Mouse (Mus musculus) heart, adult 11 months (tissue): Measurements from ENCODE around the gene Gm15517.

Experiments
- DNase-seq: peaks from one replicate; pipeline ENCODE4 v3.0.0; 2022

Gm15517 gene

GRCm38 (mm10) chr7:44310285-44310877 is 49.1 kb downstream of the Gm15517 start:
- no peak for DNase-seq

DNA sequence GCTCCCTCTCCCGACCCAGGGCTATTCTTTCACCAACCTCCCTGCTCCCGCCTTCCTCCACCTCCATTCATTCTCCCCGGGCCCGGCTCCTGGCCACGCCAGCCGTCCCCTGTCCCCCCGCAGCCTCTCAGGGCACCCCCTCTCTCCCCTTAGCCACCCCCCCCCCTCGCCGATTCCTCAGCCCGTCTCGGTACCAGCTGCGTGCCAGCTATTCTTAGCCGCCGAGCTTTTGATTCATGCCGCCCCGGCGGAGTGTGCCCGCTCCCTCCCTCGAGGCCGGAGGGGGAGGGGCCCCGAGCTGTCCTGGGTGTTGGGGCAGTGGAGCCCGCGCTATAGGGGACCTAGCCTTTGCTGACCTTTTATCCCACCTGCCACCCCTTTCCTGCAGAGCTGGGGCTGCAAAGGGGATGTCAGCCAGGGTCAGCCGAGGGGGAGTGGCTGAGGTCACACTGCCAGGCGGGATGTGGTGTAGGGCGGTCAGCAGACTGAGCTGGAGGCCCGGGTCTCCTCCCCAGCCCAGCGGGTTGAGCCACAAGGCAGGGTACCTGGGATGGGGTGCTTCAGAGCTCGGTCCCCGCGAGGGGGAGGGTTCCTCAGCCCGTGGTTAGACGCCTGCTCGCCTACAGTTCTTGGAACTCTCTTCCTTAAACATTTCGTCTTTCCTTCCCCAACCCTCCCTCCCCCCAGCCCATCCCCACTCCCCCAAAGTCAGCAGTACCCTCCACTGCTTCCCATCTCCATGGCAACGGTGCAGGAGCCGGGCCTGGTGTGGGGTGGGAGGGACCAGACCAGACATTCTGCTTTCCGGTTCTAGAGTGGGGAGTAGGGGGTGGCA is 49.8 kb downstream of the Gm15517 start:
- peak; percentile 94 for DNase-seq
